Mouse (Mus musculus): ENCODE measurements around the gene Specc1.

- TF ChIP-seq CTCF (IDR thresholded peaks at IDR 0.05; ENCODE audit: borderline replicate concordance, control insufficient read depth, extremely low read depth, insufficient read depth, low read length, poor library complexity) (no peak), POLR2A (IDR thresholded peaks at IDR 0.05; ENCODE audit: control insufficient read depth, extremely low read depth, insufficient read depth, low read length, poor library complexity) (no peak)
These were observed 50.1 kb downstream of the Specc1 start for GRCm38 (mm10) chr11:62006680-62007079.
